Mouse (Mus musculus) thymus, postnatal 14 days (tissue): ENCODE results near the gene Chrnb1.

Experiments used
- DNase-seq: peaks from one replicate; pipeline ENCODE4 v3.0.0; 2021

Chrnb1 gene

DNA sequence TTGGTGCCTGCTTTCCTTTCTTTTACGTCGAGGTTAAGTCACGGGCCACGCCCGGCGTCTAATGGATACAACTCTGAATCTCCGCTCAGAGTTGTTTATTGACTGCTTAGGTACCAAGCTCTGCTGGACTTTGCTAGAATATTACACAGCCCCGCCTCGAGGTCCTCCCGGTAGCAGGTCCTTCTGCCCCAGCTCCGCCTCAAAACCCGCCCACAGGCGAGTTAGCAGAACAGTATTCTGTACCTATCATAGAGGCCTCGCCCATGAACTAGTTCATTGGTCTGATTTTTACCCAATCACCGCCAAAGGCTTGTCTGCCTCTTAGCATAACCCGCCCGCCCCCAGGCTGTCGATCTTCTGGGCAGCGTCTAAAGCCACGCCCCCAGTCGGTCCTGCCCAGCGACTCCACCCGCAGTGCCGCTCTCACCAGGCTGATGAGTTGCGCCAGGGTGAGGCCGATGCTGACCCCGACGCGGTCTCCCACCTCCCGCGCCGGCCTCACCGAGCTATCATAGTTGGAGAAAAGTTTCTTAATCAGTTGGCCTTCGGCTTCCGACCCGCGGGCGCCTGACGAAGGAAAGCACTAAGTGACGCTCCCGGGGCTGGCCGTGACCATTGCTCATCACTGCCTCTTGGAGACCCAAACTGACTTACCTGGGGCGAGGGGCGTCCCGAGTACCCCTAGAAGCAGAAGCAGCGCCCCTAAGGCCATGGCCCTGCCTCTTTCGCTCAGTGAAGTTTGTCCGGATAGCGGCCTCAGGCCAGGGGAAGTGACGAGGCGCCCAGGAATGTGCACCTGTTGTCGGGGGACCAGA, at the start of gene Chrnb1:
Gene Chrnb1, minus strand, starts transcription at position 776 of the 815 bp plus-strand sequence.
- DNase-seq, result peak; percentile 94

DNA sequence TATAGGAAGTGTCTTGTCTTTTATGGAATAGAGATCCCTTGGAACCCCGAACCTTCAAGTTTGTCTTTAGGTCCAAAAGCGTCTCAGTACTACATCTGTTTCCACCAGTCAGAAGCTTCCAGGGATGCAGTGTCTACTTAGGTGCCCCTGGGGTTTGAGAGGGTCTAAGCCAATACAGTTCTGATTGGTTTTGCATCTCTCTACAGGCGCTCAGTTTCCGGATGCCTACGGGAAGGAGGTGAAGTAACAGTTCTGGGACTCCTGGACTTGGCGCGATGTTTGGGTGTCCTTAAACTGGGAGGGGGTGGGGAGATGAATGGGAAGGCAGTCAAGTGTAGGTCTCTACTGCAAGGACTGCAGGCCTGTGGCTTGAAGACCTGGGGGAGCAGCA, 43.0 kb upstream of the Chrnb1 start:
- peak; percentile 33 for DNase-seq

DNA sequence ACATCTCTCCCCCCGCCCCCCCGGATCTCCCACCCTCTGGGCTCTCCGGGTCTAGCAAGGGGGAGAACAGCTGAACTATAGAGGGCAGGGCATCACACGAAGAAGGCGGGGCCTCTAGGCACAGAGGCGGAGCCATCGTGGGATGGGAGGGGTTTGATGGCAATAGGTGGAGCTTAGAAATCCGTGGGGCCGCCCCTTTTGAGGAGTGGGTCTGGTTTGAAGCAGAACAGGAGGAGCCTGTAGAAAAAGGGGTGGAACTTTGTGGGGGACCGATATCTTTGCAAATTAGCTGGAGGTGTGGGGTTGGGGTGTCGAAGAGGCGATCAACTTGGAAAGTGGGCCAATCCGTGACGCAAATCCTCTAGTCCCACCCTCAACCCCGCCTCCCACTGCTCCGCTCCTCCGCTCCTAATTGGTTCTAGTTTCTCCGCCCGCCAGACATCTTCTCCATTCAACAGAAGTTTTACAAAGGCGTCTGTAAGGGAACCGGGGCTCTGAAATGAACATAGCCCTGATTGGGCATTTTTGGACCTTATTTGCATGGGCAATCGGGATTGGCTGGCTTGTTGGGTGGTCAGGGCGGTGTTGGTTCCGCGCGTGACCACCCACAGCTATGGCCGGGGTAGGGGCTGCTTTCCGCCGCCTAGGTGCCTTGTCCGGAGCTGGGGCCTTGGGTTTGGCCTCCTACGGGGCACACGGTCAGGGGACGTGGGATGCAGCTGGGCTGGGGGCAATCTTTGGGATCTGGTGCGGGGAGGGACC, 42.4 kb upstream of the Chrnb1 start, which contains the start of gene Tmem256:
Gene Tmem256, plus strand, starts transcription at position 563 of the 762 bp plus-strand sequence.
- DNase-seq, result peak; percentile 92

DNA sequence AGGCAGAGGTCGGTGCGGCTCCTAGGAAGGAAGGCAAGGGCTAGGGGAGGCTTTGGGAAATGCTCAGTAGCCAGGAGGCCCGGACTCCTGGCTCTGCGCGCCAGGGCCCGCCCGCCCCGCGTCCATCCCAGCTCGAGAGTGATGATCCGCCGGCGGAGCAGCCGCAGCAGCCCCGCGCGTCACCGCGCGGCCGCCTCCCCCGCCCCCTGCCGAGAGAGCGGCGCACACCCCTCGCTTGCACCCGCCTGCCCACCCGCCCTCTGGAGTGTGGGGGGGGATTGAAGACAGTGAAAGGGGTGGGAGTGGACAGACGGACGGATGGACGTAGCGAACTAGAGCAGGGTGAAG, 41.8 kb upstream of the Chrnb1 start, which contains the start of gene Nlgn2:
Gene Nlgn2, minus strand, starts transcription at position 181 of the 348 bp plus-strand sequence.
- DNase-seq, result no peak

DNA sequence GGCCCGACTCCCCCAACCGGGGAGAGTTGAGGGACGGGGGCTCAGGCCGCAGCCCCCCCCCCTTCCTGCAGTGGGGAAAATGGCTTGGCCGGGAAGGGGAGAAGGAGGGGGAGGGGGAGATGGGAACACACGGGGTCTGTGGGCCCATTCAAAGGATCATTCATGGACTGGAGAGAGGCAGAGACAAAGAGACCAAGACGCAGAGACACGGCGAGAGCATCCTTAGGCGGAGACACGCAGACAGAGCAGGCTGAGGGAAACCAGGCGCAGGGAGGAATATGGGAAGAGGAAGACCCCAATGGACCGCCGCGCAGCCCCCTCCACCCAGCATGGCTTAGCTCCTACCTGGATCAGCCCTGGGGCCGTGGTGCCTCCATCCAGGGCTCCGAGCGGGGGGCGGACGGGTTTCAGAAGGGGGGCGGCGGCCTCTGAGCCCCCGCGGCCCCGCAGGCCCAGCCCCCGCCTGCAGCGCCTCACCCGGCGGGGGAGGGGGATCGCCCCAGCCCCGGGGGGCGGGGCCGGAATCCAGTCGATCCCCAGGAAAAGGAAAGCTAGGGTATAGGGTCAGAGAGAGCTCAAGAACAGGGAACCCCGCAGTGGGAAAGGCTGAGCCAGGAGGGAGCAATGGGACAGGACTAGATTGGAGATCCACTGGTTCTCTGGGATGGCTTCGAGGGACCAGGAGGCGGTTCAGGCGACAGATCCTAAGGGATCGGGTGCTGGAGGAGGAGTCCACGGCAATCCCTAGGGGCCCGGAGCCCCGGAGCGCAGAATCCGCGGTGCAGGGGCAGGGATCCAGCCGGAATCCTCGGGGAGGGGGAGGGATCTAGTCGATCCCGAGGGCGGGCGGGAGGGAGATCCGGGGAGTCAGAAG, 41.2 kb upstream of the Chrnb1 start:
- DNase-seq, result peak; percentile 36

DNA sequence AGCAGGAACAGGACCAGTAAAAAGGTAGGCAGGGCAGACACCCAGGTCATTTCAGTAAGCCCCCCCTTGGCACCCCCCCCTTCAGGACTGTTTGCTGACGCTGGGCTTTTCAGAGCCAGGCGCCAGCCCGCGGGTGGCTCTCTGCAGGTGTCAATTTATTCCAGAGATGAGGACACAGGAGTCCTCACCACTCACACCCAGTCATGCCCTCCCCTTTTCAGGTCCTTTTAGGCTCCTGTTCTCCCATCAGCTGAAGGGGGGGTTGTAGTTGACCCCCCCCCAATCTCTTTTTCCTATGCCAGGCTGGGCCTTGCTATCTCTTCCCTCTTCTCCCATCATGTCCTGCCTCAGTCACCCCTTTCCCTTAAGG, 40.2 kb upstream of the Chrnb1 start:
- DNase-seq, result no peak

DNA sequence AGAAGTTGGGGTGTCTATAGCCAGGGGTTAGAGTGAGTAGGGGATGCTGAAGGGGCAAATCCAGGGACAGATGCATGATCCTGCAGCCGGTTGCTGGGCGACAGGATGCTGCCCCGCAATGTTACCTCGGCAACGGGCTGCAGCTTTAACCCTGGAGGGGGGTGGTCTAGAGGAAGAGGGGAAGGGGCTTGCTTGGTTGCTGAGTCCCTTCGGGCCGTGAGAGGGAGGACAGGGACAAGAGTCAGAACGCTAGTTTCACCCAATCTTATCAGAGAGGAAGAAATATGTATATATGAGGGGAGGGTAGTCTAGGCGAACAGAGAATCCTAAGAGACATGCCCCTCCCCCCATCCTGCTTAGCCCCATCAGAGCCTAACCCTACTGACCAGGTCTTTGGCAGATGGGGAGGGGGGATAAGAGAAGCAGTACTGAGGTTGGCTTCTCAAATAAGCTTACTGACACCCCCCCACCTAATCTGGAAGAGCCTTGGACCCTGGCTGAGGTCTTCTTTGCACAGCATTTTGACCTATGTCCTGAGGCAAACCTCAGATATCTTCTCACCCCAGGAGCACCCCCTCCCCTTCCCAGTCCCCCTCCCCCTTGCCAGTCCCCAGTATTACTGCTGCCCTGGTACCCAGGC, 39.7 kb upstream of the Chrnb1 start:
- no peak for DNase-seq

DNA sequence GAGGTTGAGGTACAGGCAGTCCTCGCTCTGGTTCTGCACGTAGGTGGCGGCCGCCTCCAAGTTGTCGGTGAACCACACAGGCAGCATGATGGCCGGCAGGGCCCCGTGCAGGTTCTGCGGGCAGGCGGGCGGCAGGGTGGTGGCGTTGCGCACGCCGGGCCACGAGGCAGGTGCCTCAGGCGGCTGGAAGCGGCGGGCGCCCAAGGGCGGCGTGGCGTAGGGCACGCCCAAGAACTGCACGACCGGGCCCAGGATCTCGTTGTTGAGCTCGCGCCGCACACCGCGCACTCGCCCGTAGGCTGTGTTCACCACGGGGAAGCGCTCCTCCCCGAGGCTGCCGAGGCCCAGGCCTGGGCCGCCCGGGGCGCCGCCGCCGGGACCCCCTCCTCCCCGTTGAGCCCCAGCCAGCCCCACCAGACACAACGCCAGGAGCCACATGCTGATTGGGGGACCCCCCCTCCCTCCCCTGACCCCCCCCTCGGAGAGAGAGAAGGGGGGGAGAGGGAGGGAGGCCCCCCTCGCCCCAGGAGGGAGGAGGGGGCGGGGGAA, 38.3 kb upstream of the Chrnb1 start:
- peak; percentile 77 for DNase-seq

DNA sequence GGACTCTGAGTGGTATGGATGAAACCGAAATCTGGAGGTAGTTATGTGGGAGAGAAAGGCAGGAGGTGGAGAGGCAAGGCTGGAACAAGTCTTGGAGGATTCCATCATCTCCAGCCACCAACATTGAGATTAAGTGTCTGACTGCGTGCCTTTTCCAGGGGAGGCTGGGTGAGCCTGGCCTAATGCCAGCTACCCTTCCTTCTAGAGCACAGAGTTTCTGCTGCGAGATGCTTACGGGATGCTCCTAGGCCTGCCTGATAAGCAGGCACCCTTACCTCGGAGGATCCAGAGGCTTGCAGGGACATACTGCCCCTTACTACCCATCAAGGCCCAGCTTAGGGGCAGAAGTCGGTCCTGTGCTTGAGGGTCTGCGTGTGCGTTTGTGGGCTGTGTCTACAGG, 37.8 kb upstream of the Chrnb1 start:
- DNase-seq, result no peak

DNA sequence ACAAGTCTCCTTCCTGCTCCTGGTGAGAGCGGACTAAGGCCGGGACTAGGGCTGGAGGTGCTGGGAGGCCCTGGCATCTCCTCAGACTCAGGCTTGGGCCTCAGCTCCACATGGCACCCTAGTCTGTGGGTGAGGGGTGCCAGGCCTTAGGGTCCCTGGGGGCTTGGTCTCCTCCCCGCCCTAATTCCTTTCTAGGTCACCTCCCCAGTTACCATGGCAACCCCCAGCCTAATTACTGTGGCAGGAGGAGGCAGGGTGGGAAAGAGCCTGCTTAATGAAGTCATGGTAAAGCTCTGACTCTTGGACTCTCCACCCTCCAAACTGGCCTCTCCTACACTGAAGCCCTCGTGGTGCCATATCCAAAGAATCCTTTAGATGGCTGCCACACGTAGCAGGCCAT, 33.1 kb upstream of the Chrnb1 start:
- no peak for DNase-seq

DNA sequence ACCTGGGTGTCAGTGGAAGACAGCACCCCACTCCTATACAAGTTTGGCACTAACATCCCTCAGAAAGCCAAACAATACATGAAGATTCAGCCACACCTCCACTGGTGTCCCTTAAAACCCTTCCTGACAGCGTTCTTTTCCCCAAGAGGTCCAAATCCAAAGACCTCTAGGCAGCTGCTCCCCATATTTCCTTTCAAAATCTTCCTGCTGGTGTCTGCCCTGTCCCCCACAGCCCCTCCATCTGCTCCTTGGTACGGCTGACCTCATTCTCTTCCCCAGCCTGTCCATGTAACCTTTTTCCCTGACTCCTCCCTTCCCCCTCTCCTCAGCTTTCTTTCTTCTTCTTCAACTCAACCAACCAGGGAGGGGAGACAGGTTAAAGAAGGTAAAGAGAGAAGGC, 27.7 kb upstream of the Chrnb1 start:
- DNase-seq, result no peak

DNA sequence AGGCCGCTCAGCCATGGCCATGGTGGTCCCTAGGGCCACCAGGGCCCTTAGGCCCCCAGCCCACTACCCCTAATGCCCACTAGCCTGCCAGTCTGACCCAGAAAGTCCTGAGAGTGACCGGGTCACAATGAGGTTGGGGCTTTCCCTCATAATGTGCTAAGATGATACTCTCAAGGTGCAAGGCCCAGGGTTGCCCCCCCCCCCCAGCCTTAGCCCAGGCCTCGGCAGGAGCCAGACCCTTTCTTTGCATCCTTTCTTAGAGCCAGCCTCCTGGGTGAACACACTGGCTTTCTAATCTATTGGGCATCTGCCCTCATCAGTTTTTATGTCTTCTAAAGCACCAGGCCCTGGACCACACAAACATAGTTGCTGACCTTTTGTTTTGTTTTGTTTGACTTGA, 26.3 kb upstream of the Chrnb1 start, which contains the start of gene Spem1:
Gene Spem1, minus strand, starts transcription at position 101 of the 400 bp plus-strand sequence.
- DNase-seq, result no peak

DNA sequence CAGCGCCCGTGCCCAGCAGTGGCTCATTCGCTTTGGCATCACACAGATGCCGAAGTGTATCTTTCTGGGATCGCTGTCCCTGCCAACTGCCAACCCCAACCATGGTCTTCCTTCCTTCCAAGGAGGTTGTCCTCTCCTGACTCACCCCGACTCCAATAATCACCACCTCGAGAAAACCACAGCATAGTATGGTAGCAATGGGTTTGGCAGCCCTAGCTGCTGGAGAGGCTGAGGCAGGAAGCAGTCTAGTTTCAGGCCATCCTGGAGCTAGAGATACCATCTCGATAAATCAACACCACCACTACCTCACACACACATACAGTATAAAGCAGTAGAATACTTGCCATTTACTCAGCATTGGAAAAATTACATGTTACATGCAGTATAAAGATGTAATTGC, 23.1 kb upstream of the Chrnb1 start:
- DNase-seq, result no peak

DNA sequence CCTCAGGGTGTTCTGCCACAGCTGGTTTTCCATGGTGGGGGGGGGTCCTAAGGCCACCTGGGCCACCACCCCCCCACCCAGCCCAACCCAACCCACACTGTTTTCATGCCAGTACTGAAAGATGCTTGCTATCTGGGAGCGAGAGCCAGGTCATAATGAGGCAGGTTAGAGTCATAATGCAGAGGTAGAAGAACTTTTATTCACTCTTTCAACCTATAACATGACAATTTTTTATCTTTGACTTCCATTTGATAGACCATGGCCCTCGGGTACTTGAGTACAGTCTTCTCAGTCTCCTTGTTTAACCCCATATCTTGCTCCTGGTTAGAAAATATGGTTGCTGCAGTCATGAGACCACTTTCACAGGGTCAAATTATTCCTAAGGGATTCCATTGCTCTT, 22.6 kb upstream of the Chrnb1 start, which contains the start of gene Spem2:
Gene Spem2, minus strand, starts transcription at position 101 of the 400 bp plus-strand sequence.
- no peak for DNase-seq

DNA sequence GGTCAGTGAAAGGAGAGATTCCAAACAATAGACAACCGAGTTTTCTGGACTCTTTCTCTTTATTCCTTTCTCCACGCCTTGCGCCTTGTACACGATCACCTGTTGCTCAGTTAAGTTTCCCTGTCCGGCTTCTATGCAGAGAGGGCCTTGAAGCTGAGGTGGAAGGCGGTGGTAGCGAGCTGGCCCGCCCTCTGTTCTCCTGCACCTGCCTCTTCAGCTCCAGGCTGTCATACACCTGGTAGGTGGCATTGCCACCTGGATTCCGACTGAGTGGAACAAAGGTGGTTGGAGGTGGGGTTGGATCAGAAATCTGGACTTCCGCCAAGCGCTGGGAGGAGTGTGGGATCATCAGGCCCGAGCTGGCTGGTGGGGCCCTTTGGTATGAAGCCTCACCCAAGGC, 20.8 kb upstream of the Chrnb1 start:
- DNase-seq, result no peak

DNA sequence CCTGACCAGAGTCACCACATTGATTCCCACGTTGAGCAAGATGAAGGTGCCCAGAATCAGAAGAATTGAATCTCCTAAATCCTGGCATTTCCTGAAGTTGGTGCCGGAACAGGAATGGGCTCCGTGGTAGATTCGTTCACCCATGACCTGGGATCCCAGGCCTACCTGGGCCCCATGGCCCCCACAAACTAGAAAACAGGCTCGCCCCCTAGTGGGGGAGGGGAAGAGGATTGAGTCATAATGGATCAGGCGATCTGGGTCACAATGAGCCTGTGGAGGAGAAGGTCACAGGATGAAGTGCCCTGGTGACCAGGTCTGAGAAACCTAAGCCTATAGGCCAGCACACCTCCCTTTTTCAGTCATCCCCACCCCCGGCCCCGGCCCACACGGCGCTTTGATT, 19.4 kb upstream of the Chrnb1 start, which contains the start of gene Gm39566:
Gene Gm39566, minus strand, starts transcription at position 144 of the 400 bp plus-strand sequence.
- peak; percentile 54 for DNase-seq

DNA sequence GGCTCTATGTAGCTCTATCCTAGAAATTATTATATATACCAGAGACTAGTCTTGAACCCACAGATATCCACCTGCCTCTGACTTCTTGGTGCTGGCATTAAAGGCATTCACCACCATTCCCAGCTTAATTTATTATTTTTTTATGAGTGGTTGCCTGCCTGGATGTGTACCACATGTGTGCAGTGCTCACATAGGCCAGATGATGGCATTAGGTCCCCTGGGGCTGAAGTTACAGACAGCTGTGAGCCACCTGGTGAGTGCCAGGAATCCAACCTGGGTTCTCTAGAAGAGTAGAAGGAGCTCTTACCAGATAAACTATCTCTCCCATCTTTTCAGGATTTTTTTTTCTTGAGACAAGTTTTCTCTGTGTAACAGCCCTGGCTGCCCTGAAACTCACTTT, 14.5 kb upstream of the Chrnb1 start:
- no peak for DNase-seq

DNA sequence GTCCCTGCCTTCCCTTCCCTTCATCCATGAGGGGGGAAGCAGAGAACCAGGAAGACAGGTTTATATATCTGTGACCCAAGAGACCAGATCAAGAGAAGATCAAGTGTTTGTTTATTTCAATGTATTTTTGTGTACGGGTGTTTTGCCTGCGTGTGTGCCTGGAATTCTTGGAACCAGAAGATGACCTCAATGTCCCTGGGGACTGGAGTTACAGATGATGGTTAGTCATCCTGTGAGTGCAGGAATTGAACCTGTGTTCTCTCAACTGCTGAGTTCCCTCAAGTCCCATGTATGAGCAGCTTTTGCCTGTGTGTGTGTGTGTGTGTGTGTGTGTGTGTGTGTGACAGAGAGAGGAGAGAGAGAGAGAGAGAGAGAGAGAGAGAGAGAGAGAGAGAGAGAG, 11.9 kb upstream of the Chrnb1 start:
- no peak for DNase-seq

DNA sequence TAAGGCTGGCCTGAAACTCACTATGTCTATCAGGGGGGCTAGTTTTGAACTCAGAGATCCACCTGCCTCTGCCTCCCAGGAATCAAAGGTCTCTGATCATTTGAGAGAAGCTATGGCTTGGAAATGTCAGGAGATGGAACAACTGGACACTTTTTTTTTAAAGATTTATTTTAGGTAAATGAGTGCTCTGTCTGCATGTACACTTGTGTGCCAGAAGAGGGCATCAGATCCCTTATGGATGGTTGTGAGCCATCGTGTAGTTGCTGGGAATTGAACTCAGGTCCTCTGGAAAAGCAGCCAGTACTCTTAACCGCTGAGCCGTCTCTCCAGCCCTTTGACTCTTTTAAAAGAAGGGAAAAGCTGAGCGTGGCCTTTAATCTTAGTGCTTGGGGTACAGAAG, 10.6 kb upstream of the Chrnb1 start:
- DNase-seq, result no peak

DNA sequence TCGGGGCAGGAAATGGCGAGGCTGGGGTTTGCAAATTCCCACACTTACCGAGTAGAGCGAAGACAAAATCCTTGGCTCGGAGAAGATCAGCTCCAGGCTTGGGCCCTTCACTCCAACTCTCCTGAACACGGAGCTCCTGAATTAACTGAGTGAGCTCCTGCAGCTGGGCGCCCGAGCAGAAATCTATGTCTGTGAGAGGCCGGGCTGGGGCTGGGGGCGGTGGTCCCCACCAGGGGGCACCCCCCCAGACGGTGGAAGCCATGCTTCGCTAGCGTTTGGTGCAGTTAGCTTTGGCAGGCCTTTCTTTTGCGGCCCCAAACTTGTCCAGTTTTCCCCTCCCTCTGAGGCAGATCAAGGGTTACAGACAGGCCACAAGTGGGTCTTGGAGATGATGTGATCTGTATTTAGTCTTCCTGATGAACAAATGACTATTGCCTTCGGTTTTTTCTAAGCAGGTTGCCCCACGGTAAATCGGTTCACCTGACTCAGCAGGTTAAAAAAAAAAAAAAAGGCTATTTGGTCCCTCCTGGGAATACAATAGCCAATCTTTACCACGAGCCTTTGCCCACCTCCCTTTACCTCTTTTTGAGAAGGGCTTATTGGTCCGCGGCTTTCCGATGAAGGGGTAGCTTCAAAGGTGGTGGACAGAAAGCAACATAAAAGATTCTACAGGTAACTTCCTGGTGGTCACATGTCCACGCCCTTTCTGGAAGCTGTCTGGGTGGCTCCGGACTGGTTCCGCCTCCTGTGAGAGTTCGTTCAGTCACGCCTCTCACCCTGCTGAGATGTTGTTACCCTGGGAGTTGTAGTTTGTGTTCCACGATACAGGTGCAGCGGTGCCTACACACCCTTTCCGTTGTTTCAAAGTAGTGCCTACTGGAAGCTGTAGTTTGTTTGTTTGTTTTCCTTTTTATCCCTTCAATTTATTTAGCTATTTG, 9.5 kb upstream of the Chrnb1 start, which contains the start of gene Tmem102:
Gene Tmem102, minus strand, starts transcription at position 653 of the 938 bp plus-strand sequence.
- peak; percentile 25 for DNase-seq

DNA sequence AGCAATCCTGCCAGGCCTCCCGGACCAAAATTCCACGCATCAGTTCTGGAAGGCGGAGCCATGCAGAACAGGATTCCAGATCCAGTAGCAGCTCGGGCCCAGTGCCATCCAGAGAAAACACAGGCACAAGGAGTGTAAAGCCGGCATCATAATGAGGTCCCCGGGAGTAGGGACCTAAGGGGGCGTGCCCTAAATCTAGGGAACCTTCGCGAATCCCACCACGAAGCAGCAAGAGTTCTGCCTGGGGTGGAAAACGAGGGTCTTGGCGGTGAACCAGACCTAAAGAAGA, 8.9 kb upstream of the Chrnb1 start:
- DNase-seq, result no peak
